Mouse (Mus musculus) retina, postnatal 7 days (tissue): Measurements from ENCODE around the gene Dst.

Experiments
- DNase-seq: peaks from one replicate; pipeline ENCODE4 v3.0.0-alpha.2; 2012; ENCODE audit warnings: low read depth, low spot score

Gene Dst

DNA sequence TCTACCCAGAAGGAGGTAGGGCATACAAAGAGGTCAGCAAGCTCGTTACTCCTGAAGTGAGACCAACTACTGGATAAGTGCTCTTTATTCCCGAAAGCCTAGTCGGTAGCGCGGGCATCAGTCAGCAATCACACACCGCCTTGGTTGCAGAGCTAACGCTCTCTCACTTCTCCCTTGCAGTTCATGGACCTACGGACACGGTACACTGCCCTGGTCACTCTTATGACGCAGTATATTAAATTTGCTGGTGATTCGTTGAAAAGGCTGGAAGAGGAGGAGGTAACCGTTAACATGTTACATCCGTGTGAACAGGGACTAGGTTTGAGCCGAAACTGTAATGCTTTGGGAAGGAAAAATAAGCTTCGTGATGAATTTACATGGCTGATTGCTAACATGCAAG lies 266.5 kb downstream of the Dst start:
- DNase-seq, result no peak

DNA sequence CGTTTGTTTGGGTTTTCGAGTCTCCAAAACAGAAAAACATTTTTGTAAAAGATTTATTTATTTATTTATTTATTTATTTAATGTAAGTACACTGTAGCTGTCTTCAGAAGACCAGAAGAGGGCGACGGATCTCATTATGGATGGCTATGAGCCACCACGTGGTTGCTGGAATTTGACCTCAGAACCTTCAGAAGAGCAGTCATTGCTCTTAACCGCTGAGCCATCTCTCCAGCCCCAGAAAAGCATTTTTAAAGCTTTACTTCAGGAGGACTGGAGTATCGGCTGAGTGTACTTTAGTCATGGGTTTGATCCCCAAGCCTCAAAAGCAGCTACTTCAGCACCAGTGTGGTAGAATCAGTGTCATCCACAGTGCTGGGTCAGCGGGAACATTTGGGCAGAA lies 266.9 kb downstream of the Dst start:
- no peak for DNase-seq

DNA sequence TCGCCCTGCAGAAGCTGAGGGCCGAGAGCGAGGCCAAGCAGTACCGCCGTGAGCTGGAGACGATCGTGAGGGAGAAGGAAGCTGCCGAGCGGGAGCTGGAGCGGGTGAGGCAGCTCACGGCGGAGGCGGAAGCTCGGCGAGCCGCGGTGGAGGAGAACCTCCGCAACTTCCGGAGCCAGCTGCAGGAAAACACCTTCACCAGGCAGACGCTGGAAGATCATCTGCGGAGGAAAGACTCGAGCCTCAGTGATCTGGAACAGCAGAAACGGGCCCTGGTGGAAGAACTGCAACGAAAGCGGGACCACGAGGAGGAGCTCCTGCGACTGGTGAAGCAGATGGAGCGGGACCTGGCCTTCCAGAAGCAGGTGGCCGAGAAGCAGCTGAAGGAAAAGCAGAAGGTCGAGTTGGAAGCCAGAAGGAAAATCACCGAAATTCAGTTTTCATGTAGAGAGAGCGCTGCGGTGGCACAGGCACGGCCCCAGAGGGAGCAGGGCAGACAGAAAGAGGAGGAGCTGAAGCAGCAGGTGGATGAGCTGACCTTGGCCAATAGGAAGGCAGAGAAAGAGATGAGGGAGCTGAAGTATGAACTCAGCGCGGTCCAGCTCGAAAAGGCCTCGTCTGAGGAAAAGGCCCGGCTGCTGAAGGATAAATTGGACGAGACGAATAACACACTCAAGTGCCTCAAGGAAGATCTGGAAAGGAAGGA lies 270.1 kb downstream of the Dst start:
- DNase-seq, result no peak

DNA sequence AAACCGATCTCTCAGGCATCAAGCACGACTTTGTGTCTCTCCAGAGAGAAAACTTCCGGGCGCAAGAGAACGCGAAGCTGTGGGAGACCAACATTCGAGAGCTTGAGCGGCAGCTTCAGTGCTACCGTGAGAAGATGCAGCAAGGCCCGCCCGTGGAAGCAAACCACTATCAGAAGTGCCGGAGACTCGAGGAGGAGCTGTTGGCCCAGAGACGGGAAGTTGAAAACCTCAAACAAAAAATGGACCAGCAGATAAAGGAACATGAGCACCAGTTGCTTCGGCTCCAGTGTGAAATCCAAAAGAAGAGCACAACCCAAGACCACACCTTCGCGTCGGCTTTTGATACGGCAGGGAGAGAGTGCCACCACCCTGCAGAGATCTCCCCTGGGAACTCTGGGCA lies 271.7 kb downstream of the Dst start:
- DNase-seq, result no peak

DNA sequence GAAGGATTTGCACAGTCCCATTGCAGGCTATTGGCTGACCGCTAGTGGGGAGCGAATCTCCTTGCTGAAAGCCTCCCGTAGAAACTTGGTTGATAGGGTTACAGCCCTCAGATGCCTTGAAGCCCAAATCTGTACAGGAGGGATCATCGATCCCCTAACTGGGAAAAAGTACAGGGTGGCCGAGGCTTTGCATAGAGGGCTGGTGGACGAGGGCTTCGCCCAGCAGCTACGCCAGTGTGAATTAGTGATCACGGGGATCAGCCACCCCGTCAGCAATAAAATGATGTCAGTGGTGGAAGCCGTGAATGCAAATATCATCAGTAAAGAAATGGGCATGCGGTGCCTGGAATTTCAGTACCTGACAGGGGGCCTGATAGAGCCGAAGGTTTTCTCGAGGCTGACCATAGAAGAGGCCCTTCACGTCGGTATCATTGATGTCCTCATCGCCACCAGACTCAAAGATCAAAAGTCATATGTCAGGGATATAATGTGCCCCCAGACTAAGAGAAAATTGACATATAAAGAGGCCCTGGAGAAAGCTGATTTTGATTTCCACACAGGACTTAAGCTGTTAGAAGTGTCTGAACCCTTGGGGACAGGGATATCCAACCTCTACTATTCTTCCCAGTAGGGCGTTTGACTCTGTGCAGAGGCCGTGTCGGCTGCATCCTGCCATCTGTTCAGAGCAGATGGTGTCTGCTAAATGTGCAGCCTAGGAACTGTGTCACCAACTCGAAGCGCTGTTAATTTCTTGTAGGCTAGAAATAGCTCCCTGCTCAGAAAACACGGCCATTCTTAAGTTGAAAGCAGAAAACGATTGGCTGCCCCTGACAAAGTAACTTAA lies 274.6 kb downstream of the Dst start:
- peak; percentile 29 for DNase-seq

DNA sequence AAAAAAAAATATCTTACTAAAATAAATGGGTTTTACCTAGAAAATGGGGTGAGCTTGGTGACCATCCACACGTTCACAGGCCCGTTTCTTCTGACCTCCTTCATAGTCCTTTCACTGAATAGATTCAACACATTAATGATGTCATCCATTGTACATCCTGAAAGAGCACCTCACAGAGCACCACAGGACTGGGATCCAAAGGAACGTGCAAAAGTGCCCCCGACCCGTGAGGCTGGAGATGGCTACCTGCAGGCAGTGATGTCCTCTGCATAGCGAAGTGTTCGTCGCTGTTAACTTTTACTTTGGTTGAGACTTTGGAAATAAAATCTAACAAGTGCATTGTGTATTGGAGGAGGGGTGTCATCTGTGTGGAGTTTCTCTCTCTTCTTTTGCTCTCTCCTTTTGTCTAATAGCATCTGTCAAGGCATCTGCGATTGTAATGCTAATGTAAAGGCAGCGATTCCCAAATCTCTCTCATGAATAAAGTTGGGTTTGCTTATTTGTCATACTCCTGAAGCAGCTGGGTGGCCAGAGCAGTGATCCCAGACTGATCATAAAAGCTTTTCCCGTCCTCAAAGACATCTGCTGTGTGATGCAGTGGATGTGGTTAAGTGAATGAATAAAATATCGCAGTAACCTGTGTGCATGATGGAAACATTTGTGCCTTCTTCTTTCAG lies 275.4 kb downstream of the Dst start:
- no peak for DNase-seq

DNA sequence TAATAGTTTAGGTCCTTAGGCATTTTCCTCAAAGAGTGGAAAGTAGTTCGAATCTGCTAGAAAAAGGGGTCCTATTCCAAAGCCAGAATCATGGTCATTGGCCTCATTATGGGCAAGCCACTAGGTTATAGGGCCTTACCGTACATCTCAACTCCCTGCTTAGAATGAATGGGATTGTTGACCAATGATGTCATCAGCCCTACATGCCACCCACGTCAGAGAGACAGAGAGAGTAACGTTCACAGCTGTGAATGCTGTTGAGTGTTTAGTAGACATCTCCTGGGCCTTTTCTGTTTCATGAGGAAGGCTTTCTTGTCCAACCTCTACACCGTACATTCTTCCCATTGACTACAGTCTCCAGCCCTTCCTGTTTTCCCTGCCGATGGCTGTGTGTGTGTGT lies 276.2 kb downstream of the Dst start:
- no peak for DNase-seq

DNA sequence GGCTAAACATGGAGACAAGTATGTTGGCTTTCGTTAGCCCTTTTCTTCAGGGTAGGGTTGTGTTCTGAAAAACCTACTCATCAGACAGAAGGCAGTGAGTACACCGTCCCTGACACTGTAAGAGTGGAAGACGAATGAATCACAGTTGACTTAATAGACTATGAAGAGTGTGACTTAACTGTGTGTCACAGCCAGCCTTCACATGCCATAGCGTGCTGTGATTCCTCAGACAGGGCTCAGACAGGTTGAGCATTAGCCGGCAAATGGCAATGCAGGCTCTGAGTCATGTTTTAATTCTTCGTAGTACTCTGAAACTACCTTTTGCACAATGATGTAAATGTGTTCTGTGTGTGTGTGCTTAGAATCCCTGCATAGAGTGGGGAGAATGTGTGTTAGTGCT lies 278.0 kb downstream of the Dst start:
- DNase-seq, result no peak

DNA sequence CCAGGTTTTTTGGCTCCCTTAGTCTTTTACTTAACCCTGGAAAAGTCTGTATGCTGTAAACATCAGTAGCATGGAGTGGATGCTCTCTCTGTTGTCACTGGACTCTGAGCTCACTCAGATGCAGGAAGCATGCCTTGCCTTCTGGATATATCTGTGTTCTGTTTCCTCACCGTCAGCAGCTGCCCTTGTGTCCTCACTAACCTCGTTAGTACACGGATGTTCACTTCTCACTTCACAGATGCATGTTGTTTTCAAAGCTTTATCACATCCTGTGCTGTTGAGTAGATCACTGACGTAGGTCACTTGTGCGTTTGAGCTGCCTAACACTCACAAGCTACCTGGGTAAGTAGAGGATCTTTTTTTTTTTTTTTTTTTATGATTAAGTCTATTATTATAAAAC lies 279.5 kb downstream of the Dst start:
- no peak for DNase-seq

DNA sequence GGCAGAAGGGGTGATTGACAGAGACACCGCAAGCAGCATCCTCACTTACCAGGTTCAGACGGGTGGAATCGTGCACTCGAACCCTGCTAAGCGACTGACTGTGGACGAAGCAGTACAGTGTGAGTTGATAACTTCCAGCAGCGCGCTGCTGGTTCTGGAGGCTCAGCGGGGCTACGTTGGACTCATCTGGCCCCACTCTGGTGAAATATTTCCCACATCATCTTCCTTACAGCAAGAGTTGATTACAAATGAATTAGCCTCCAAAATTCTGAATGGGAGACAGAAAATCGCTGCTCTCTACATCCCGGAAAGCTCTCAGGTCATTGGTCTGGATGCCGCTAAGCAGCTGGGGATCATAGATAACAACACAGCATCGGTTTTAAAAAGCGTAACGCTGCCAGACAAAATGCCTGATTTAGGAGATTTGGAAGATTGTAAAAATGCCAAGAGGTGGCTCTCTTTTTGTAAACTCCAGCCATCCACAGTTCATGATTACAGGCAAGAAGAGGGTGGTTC lies 280.8 kb downstream of the Dst start:
- no peak for DNase-seq

DNA sequence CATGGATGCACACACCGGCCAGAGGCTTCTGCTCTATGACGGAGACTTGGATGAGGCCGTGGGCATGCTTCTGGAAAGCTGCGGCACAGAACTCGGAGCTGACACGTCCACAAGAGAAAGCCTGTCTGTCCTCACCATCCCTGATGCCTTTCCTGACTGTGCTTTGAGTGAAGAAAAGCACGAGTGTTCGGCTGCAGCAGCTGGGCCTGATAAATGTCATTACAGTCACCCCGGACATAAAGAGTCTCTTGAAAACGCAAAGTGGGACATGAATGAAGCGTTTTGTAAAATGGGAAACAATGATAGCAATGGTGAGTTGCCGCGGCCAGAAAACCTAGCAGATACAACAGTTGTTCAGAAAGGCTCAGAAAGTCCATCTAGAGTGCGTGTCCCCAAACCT lies 281.3 kb downstream of the Dst start:
- no peak for DNase-seq

DNA sequence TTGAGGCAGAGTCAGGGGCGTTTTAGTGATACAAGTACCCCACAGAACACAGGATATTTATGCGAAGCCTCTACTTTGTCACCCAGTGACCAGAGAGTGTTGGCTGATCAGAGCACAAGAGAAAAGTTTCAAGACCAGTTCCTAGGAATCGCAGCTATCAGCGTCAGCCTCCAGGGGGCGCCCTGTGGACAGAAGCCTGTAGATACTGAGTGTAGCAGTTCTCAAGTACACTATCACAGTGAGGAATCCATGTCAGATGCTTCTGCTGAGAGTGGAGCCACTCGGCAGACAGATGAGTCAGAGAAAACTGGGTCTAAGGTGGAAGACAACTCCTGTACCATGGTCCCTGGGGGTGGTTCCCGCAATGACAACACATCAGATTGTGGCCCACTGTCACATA lies 281.9 kb downstream of the Dst start:
- no peak for DNase-seq

DNA sequence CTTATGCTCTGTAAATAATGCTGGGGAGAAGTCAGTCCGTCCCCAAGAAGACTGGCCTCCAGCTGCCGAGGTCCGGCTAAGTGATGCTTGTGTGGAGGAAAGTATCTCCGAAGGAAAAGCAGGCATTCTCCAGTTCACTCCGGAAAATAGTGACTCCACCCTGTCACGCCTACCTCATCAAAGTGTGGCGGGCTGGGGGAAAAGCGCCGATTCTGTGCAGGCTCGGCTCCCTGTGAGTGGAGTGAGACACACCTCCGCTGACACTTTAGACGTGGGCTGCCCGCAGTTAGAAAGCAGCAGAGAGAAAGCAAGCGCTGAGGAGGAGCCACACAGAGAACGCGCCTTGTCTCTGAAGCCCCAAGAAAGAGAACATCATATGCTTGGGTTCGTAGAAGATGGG lies 284.1 kb downstream of the Dst start:
- no peak for DNase-seq

DNA sequence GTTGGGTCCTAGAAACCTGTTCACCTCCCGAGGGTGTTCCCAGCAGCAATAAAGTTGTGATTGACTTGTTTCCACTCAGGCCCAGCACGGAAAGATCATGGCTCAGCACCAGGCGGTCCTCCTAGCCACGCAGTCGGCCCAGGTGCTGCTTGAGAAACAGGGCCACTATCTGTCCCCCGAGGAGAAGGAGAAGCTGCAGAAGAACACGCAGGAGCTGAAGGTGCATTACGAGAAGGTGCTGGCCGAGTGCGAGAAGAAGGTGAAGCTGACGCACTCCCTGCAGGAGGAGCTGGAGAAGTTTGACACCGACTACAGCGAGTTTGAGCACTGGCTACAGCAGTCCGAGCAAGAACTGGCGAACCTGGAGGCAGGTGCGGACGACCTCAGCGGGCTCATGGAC lies 292.8 kb downstream of the Dst start:
- no peak for DNase-seq

DNA sequence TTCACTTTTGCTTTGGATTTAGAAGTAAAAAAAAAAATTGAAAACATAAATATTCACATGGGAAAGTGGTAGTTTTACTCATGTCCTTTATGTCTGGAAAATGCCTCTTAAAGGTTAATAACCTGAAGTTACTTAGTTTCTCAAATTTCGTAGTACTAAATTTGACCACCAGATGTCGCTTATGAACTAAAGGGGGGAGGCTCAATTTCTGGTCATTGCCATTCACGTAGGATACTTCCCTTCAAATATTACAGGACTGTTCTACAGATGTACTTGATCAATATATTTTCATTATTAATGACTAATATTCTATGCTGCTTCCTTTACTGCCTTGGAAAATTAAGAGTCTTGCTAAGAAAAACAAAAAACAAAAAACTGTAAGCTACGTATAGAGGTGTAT lies 293.5 kb downstream of the Dst start:
- DNase-seq, result peak; percentile 54

DNA sequence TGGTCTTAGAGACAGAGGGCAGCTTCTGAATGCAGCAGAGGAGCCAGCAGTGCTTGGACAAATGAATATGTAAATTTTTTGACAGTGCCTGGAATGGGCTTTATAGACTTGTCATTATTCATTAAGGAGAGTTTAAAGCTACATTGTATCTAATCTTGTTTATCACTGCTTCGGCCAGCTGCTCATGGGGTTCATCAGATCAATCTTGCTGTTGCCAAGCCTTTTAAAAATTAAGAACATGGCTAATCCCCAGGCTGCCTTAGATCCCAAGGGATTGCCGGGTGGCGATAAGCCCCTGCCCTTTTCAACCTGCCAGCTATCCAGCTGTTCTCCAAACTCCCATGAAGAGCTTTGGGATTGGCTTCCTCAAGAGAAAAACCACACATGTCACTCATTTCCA lies 303.7 kb downstream of the Dst start:
- peak; percentile 51 for DNase-seq

DNA sequence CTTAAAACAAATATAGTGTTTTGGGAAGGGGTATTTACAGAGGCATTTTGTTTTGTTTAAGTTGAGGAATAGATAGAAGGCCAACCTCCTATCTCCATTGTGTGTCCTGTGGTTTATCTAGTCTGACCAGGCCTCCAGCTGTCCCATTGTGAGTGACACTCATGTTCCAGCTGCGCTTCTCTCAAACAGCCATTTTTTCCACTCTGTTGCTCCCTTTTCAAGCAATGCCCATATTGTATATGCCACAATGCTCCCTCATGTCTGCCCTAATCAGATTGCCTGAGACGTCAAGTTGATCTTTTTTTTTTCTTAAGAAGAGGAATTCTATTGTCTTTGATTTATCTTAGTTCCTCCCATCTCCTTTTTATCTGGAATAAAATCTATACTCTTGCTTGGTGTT lies 308.4 kb downstream of the Dst start:
- no peak for DNase-seq

DNA sequence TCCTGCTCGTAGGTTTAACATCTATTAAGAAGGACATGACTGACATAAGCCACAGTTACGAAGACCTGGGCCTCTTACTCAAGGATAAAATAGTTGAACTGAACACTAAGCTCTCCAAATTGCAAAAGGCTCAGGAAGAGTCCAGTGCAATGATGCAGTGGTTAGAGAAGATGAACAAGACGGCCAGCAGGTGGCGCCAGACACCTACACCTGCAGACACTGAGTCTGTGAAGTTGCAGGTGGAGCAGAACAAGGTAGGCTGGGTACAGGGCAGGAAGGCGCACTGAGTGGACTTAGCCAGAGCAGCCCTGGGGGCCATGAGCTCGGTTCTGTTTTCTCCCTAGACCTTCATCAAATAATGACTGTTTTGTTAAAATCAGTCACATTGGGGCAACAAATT lies 310.3 kb downstream of the Dst start:
- peak; percentile 71 for DNase-seq

DNA sequence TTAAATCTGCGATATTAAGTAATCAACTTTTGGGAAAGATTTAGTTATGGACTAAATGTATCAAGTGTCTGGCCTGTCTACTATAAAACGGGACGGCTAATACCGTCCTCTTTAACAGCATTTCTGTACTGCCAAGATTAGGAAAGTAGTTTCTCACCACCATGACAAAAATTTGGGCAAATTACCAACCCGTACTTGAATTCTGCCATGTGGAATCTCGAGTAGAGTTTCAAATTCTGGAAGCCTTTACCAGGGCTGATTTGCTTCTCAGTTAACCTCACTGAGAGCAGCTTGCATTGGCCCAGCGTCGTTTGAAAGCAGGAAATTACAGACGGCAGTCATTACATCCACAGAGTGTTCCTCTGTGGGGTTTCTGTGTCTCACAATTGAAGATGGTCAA lies 310.8 kb downstream of the Dst start:
- DNase-seq, result no peak

DNA sequence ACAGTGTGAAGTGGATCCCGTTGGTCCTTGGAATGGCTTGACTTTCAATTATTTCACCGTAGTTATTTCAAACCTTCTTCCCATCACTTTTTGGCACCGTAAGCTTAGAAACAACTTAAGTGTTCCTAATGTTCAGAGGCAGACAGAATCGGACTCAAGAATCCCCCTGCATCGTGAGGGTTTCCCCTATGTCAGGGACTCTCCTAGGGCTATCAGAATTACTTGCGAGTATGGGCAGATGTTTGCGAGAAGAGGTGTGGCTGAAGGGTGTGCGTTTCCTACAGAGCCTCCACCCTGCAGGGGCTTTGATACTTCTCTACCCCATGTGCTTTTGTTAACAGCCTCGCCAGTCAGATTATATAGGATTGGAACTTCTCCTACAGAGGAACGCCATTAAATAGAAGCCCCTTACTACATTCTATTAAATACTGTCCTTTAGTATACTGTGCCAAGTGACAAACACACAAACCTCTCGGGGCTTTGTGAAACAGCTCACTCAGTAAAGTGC lies 312.1 kb downstream of the Dst start:
- DNase-seq, result no peak

DNA sequence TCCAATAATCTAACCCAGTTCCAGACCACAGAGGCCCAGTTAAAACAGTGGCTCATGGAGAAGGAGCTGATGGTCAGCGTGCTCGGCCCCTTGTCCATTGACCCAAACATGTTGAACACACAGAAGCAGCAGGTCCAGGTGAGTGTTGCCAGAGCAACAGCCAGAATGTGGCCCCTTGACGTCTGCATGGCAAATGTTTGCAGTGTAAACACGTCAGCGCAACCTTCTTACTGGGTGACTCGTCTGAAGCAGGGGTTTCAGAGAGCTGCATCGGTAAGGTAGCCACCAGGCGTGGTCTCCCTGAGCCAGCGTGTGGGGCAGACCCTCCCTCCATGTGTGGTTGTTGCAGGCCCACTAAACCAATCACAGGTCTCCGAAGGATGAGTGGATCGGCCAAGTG lies 315.8 kb downstream of the Dst start:
- DNase-seq, result no peak

DNA sequence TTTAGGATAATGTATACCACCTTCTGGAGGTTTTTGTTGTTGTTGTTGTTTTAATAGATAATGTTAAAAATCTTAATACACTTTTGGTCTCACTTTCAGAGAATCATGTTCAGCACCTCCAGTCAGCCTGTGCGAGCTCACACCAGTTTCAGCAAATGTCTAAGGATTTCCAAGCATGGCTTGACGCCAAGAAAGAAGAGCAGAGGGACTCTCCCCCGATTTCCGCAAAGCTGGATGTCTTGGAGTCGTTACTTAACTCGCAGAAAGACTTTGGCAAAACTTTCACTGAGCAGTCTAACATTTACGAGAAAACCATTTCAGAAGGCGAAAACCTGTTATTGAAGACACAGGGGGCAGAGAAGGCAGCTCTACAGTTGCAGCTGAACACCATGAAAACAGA lies 319.7 kb downstream of the Dst start:
- DNase-seq, result no peak
